Mouse (Mus musculus) cerebellum, postnatal 10 days (tissue): ENCODE data around the gene Tma7.

ENCODE experiments used
- DNase-seq, 2 experiments: peaks; one replicate each; pipeline ENCODE4 v3.0.0; 2021; ENCODE audit warnings: mixed read lengths in 2 of 2

Tma7 gene

DNA sequence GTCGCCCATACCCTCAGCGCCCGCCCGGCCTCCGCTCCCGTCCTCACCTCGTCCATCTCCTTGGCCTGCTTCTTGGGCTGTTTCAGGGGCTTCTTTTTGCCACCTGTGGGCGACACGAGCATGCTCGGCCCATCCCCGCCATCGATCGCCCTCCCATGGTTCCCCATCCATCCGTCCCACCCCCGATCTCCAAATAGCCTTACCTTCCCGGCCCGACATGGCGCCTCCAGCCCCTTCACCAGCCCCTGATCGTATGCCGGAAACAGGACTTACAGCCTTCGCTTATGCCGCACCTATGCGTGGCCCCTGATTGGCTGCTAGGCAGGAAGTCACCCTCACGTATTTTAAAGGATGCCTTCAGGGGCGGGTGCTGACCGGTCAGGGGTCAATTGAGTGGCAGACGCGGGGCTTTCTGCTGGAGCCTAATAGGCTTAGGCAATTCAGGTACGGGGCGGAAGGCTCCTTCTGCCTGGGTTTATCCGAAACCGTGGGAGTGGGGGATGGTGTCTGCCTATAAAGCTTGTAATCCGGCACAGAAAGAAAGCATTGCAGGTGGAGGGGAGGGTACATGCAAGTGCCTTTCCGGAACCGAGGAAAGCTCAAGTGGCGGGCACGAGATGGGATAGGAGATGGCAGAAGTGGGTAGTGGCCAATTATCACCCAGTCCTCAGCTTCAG lies at the start of gene Tma7, which contains the start of gene Ccdc51:
Tma7 (minus strand) TSS at position 464 of the 677 bp plus-strand sequence.
Ccdc51 (plus strand) TSS at position 370 of the 677 bp plus-strand sequence.
- peak; percentile 90 to 93 for DNase-seq

DNA sequence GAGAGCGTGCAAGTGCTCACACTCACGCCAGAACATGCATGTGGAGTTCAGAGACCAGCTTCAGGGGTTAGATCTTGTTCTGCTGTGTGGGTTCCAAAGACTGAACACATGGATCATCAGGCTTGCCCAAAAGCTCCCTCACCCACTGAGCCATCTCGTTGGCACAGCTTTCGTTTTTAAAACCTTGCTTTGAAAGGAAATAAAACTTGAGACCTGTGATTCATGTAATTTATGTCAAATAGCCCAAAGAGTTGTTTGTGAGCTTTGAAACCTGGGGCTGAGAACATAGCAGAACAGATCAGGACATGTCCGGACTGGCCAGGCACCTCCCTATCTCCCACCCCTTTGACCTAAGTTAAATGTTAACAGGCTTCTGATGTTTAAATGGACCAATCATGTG lies 47.7 kb upstream of the Tma7 start:
- no peak for DNase-seq

DNA sequence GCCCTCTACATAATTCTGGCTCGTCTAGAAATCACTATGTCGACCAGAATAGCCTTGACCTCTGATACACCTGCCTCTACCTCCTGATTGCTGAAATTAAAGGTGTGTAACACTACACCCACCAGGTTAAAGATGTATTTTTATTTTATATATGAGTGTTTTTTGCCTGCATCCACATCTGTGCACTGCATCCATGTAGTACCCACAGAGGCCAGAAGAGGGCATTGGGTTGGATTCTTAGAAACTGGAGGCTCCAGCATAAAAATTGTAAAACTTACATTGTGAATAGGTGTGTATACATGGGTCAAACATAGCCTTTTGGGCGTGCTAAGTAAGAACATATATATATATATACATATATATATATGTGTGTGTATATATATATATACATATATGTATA lies 45.8 kb upstream of the Tma7 start:
- DNase-seq: peak; percentile 57 to 68

DNA sequence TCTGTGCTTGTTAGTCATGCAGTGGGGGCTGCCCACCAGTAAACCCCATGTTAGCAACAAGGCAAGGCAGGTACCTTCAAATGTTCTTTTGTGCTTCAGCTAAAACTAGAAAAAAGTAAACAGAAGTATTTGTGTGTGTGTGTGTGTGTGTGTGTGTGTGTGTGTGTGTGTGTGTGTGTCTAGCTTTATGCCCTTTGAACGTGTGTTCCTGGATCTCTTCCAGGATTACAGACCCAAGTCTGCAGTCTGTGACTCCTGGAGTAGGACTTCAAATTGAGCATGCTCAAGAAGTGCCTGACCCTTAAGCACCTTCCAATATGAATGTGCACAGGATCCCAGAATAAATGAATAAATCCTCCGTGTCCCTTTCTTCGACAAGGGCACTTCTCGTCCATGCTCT lies 44.7 kb upstream of the Tma7 start:
- no peak for DNase-seq

DNA sequence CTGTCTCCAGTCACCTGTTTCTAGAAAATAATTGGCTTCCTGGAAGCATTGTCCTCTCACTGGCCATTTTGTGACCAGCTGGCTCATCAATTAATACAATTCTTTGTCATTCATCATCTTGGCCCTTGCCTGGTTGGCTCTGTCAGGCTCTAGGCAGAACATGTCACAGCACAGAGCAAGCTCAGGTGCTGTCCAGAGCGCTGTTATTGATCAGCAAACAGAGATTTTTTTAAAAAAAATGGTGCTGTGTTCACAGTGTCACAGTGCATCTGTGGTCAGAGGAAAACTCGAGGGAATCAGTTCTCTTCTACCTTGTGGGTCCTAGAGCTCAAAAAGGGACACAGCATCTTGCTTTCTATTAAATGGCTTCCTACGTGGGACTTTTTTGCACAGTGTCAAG lies 43.1 kb upstream of the Tma7 start:
- DNase-seq: no peak

DNA sequence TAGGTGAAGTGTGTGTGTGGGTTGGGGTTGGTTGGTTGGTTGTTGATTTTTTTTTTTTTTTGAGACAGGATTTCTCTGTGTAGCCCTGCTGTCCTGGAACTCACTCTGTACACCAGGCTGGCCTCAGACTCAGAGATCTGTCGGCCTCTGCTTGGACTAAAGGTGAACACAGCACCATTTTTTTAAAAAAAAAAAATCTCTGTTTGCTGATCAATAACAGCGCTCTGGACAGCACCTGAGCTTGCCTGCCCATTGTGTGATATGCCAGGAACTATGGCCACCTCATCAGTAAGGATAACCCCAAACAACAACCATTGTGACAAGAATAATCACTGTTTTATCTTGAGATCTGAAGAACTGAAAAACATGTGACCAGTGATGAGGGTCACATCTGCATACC lies 42.7 kb upstream of the Tma7 start:
- DNase-seq: no peak

DNA sequence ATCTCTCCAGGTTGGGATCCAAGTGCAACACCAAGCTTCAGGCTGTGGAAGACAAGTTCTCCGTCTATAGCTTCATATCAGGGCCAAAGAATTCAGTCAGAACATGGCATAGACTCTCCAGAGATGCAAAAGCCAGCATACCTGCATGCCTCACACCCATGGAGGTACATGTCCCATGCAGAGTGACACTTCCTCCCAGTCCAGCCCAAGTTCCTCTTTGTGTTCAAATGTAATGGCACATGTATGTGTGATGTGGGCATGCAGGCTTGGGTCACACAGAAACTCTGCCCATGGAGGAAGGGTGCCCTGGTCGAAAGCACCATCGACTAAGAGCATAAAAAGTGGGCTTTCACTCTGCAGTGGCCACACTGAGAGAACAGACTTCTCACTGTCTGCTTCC lies 41.8 kb upstream of the Tma7 start:
- no peak for DNase-seq

DNA sequence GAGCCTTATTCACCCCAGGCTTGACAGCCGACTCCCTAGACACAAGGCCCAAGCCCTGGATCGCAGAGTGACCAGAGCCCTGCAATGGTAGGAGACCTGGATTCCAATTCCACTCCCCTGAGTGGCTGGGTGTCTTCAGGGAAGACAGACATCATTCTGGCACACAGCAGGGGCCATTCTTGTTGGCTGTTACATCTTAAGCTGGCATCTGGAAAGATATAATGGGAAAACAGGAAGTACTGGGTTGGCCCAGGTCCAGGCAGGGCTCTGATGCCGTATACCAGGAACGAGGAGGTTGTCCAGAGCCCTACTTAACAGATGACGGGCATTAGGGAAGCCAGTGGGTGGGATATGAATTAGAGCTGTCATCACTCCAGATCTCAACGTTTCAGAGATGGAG lies 40.9 kb upstream of the Tma7 start:
- peak; percentile 30 to 38 for DNase-seq

DNA sequence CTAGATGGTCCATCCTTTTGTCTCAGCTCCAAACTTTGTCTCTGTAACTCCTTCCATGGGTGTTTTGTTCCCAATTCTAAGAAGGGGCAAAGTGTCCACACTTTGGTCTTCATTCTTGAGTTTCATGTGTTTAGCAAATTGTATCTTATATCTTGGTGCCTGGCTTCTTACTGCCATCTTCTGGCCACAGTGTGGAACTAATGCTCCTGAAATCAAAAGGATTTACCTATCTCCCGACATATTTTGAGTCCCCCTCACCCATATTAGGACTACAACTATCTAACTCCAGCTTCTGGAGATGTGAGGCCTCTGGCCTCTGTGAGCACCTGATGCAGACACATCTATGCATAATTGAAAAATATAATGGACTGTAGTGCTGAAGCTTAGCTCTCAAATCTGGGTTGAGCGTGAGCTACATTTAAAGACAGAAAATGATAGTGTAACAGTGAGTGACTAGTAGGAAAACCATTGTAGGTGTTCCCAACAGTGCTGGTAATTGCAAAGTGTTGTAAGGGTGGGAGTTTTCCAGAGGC lies 40.2 kb upstream of the Tma7 start:
- peak; percentile 62 to 66 for DNase-seq

DNA sequence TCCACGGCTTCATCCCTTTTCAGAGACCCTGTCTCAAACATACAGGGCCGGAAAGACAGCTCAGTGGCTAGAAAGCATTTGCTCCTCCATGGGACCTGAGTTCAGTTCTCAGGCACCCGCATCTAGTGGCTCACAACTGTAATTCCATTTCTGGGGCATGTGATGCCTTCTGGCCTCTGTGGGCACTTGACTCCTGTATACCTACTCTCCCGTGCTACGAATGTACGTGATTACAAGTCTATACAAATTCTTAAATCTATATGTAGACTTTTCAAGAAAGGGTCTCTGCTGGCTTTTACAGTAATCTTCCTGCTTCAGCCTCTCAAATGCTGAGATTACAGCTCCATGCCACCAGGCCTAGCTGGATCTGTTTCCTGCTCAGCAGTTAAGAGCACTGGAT lies 38.6 kb upstream of the Tma7 start:
- DNase-seq: no peak

DNA sequence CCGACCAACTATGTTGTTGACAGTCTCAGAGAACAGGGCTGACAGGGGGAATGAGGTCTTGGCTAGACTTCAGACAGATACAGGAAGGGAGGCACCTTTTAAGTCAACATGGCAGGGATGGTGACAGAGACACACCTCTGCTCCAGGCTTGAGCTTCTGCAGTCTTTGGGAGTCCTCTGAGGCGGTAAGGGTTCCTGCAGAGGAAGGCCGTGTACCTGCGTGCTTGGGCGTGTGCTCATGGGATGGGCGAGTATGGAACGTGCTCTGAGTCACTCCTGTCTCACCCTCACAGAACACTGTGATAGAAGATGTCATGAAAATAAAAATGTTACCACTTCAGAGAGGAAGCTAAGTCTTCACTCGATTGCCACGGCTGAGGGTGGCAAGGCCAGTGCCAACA lies 37.2 kb upstream of the Tma7 start:
- no peak for DNase-seq

DNA sequence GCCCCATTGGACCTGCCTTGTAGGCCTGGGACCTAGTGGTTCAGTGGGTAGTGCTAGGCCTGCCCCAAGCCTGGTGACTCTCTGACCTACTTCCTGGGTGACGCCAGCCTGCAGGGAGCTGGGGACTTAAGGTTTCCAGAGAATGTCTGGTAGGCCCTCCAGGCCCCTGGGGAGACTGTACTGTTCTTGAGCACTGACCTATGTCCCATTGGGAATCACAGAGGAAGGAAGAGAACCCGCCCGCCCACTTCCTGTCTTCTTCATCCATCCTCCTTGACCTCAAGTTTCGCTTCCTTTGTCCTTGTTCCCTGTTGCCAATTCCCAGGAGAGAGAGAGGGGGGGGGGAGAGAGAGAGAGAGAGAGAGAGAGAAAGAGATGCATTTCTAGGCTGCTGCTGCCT lies 35.7 kb upstream of the Tma7 start:
- no peak for DNase-seq

DNA sequence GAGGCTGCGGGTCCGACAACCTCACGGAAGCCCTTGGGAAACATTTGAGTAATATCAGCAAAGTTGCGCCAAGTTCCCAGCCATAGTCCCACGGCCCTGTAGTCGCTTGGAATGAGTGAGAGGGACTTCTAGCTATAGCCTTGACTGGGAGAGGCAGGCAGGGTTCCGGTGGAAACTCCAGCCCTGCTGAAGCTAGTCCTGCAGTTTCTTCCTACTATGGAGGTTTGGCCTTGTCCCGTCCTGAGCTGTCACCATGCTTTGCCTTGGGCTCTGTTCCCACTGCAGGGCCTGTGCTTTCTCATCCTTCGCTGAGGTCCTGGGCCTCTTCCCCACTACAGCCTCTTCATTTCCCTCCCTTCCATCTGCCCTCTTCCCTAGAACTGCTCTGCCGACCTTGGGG lies 33.8 kb upstream of the Tma7 start:
- DNase-seq: no peak

DNA sequence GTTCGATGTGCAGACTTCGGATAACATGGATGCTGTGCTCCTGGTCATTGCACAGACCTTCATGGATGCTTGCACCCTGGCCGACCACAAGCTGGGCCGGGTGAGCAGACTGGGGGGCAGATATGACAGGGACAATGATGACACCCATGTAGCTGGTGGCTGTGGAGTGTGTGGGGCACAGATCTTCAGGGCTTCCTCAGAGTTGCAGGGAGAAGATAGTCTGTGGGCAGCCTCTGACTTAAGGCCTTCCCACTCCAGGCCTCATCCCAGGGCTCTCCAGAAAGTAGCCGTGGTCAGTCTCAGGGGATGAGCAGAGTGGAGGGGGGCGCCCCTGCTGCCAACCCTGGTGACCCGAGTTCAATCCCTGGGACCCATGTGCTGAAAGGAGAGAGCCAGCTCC lies 32.5 kb upstream of the Tma7 start:
- peak in 1 of 2 experiments; percentile 1 for DNase-seq

DNA sequence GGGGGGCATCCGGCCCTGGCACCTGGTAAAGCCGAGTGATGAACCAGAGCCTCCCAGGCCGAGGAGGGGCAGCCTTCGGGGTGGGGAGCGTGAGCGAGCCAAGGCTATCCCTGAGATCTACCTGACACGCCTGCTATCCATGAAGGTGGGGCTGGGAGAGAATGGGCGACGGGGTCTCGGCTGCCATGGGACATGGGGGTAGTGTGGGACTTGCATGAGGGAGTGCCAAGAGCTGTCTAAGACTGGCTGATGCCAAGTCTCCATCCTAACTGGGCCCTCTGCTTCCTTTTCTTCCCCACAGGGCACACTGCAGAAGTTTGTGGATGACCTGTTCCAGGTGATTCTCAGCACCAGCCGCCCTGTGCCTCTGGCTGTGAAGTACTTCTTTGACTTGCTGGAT lies 31.9 kb upstream of the Tma7 start:
- peak in 1 of 2 experiments; percentile 1 for DNase-seq

DNA sequence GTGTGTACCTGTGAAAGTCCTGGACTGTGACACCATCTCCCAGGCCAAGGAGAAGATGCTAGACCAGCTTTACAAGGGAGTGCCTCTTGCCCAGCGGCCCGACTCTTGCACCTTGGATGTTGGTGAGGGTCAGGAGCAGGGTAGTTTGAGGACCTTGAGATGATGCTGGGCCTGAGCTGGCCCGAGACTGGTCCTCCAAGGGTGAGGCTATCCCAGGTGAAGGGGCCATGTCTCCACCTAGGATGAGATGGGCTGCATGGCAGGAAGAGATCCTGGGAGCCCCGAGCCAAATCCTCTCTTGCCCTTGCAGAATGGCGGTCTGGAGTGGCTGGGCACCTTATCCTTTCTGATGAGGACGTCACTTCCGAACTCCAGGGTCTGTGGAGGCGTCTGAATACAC lies 30.9 kb upstream of the Tma7 start:
- DNase-seq: peak in 1 of 2 experiments; percentile 1

DNA sequence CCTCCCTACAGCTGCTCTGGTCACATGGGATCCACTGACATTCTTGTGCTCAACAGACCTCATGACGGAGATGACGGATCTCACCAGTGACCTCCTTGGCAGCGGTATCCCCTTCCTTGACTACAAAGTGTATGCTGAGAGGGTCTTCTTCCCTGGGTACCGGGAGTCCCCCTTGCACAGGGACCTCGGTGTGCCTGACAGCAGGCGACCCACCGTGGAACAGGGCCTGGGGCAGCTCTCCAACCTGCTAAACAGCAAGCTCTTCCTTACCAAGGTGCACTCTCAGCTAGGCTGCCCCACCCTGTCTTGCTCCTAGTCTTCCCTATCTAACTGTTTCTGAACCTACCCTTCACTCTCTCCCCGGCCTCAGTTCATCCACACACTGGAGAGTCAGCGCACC lies 29.2 kb upstream of the Tma7 start:
- DNase-seq: no peak

DNA sequence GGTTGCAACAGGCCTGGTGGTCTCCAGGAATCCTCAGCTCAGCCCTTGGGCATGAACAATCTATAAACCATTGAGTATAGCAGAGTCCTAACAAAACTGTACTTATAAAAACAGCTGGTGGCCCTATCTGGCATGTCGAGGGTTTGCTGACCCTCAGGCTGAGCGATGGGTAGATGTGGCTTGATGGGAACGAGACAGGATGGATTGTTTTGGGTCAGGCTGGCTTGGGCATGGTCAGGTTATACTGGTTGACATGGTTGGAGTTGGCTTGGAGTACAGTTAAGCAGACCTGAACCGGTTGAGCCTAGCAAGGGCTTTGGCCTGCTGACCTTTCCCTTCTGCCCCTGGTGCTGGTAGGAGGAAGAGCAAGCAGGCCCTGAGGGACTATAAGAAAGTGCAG lies 28.7 kb upstream of the Tma7 start:
- no peak for DNase-seq

DNA sequence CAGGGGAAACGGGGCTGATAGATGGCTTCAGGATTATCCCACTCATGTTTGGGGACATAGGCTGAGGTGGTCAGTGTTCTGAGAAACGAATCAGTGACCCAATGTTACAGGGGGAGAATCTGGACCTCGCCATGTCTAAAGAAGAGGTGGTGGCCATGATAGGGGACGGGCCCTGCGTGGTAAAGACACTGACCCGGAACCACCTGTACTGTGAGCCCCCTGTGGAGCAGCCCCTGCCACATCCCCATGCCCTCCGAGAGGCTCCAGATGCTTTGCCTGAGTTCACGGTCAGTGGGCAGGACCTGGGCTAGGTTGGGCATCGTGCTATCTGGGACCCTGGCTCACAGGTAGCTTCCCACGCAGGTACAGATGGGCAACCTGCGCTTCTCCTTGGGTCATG lies 27.9 kb upstream of the Tma7 start:
- no peak for DNase-seq

DNA sequence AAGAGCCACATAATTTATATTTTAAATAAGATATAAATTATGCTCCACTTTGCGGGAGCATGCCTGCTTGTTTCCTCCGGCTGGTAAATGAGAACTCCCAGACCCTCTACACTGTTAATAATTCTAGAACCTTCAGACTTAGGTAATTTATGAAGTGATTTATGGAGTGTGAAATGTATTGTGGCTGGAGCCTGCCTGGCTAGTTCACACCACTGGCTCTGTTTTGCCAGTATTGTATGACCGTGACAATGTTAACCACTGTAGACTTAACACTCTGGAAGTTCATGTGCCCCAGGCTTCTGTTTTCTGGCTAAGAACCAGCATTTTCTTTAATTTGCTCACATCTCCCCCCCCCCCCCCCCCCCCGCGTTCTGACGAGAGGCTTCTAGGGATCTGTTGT lies 25.0 kb upstream of the Tma7 start:
- no peak for DNase-seq

DNA sequence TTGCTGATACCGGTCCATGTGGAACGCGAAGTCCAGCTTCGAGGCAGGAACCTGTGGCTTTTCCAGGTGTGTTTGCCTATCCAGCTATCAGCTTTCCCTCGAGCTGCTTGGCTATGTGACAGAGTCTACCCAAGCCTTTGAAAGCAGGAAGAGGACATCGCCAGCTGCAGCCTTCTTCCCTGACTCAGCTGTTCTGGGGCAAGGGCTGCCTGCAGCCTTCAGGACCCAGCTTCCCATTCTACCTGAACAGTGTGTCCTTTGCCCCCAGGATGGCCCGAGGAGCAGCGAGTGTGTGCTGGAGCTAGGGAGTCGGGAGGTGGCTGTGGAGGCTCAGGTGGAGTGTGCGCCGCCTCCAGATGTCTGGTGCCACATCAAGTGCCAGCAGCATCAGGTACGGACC lies 23.3 kb upstream of the Tma7 start:
- no peak for DNase-seq

DNA sequence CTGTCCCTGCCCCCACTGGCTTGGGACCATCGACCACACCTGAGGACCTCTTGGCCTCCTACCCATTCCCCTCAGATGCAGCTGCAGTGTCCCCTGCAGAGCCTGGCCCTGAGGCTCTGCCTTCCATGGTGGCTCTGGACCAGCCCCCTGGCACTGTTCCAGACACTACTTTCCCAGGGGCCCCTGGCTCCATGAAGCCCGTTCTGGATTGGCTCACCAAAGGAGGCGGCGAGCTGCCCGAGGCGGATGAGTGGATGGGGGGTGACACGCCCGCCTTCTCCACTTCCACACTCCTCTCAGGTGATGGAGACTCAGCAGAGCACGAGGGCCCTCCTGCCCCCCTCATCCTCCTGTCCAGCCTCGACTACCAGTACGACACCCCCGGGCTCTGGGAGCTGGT lies 22.6 kb upstream of the Tma7 start:
- DNase-seq: peak; percentile 50 to 66

DNA sequence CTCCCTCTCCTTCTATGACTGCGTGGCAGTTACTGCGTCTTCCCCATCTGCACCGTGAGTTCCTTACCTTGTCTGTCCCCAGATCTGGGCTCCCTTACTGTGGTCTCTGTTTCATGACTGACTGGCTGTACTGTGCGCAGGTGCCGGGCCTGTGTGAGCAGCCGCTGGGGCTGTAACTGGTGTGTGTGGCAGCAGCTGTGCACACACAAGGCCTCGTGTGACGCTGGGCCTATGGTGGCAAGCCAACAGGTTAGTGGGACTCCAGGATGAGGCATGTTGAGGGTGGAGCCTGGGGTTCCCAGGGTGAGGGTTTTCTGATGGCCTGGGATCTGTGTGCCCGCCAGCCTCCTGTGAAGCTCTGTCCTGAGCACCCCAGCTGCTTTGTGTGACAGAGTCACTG lies 21.7 kb upstream of the Tma7 start:
- no peak for DNase-seq

DNA sequence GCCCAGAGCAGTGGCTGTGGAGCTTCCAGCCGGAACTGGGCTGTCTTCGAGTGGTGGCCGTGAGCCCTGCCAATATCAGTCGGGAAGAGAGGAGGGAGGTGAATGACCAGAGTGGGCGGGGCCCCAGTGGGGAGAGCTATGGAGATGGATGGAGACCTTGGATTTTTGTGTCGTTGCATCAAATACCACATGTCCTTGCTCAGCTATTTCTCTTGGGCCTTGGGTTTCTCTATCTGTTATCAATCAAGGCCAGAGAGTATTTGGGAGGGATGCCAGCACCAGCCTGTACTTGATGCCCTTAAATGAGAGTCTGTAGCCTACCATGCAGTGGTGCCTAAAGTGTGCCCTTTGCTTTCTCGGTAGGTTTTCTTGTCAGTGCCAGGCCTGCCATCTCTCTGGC lies 20.9 kb upstream of the Tma7 start:
- peak in 1 of 2 experiments; percentile 27 for DNase-seq

DNA sequence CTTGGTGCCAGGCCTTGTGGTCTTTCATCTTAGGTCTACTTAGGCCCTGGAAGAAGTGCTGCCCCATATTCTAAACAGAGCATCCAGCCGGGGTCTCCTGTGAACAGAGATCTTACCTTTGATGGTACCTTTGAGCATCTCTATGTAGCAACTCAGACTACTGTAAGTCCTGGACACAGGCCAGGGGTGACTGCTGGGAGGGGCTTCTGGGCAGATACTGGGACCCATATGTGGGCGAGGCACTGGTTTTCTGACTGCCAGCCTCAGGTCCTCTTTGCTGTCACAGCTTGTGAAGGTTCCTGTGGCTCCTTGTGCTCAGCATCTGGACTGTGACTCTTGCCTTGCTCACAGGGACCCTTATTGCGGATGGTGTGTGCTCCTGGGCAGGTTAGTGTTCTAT lies 20.2 kb upstream of the Tma7 start:
- no peak for DNase-seq
